Mouse (Mus musculus) left cerebral cortex, adult 2 months (tissue): ENCODE data around the gene Fam208b. TPM values are rescaled to one million over a fixed set of nuclear protein-coding genes. Genes with fewer than 3 reads are reported as not detected.

Experiments used
- DNase-seq, 2 experiments: peaks; one replicate each; pipeline ENCODE4 v3.0.0; 2021 to 2022; ENCODE audit warnings: low spot score in 2 of 2, mixed read lengths in 1 of 2; ENCODE audit errors: extremely low spot score in 1 of 2
- H3K27ac ChIP-seq: fragments of 200-600 bp; 2 replicates; pipeline ENCODE4 v1.8.1; 2022
- H3K4me3 ChIP-seq: fragments of 200-600 bp; 2 replicates; pipeline ENCODE4 v1.8.1; 2022
- CTCF ChIP-seq: fragments of 200-600 bp; IDR thresholded peaks from 2 replicates; pipeline ENCODE4 v1.8.1; 2022; ENCODE audit warnings: antibody characterized with exemption, mild to moderate bottlenecking, moderate library complexity
- intact Hi-C: fragments of 180-260 bp; cut with DNase I; formaldehyde crosslinking; loops from one replicate; pipeline ENCODE4 v1.15.1; 2025
- long read RNA-seq, 2 experiments: library from polyadenylated mRNA; stranded (forward); transcript quantifications; one replicate each; pipeline ENCODE4 v2.0.0; 2021; ENCODE audit warnings: borderline mapping rate in 2 of 2
- total RNA-seq, 2 experiments: library from RNA; stranded (reverse); gene quantifications; 2 replicates each; pipeline ENCODE4 v1.2.3; 2021

Fam208b gene
- 10 to 100 TPM; 28.5 to 28.7 TPM for total RNA-seq
- long read RNA-seq, experiment 1, partial matches to known transcripts, result 3 of 3 reads
- long read RNA-seq, experiment 1, other reads (novel, unspliced or antisense), result 0 of 3 reads
- long read RNA-seq, experiment 2, partial matches to known transcripts, result 1 of 3 reads
- long read RNA-seq, experiment 2, other reads (novel, unspliced or antisense), result 2 of 3 reads

- no peak for TF ChIP-seq CTCF
- intact Hi-C loops, result loop anchor here (1.0 to 2.0 kb wide), 2 partner anchors 23 to 72 kb away; partner anchors contain the start of genes Asb13 and Gdi2
- peak; percentile 97 to 99 for DNase-seq
- Histone ChIP-seq H3K4me3 (peak within 1 kb of the TSS; percentile 74), H3K27ac (peak within 1 kb of the TSS; percentile 89)
These were observed at the start of gene Fam208b for GRCm38 (mm10) chr13:3610795-3611438. Fam208b (minus strand) TSS chr13:3611108.

- intact Hi-C loops, result no loop called here
- no peak for TF ChIP-seq CTCF
- H3K27ac ChIP-seq, result no peak overlapping the region
- no peak for DNase-seq
- H3K4me3 ChIP-seq, result no peak overlapping the region
These were observed 48.6 kb upstream of the Fam208b start for GRCm38 (mm10) chr13:3659163-3660160.

GRCm38 (mm10) chr13:3654432-3654831, 43.5 kb upstream of the Fam208b start:
- intact Hi-C loops, result no loop called here
- peak in 1 of 2 experiments; percentile 32 for DNase-seq
- no peak overlapping the region for H3K4me3 ChIP-seq
- no peak for TF ChIP-seq CTCF
- peak overlapping the region; percentile 38 for H3K27ac ChIP-seq

- no peak for TF ChIP-seq CTCF
- intact Hi-C loops, result no loop called here
- DNase-seq, result no peak
- H3K4me3 ChIP-seq, result no peak overlapping the region
- H3K27ac ChIP-seq, result no peak overlapping the region
These were observed 39.7 kb upstream of the Fam208b start for GRCm38 (mm10) chr13:3650569-3650968.

GRCm38 (mm10) chr13:3646566-3646965, 35.7 kb upstream of the Fam208b start:
- DNase-seq, result no peak

GRCm38 (mm10) chr13:3645919-3646318, 35.0 kb upstream of the Fam208b start:
- H3K4me3 ChIP-seq, result no peak overlapping the region
- intact Hi-C loops, result no loop called here
- no peak for DNase-seq
- no peak for TF ChIP-seq CTCF
- H3K27ac ChIP-seq, result no peak overlapping the region

More at GRCm38 (mm10) chr13:3646566-3646965, 35.7 kb upstream of the Fam208b start:
- no peak for TF ChIP-seq CTCF
- H3K4me3 ChIP-seq, result no peak overlapping the region
- intact Hi-C loops, result no loop called here
- no peak overlapping the region for H3K27ac ChIP-seq

GRCm38 (mm10) chr13:3644871-3645270, 34.0 kb upstream of the Fam208b start:
- Histone ChIP-seq H3K4me3 (no peak overlapping the region), H3K27ac (no peak overlapping the region)
- TF ChIP-seq CTCF, result no peak
- DNase-seq, result no peak
- intact Hi-C loops, result no loop called here

- intact Hi-C loops, result no loop called here
- no peak for TF ChIP-seq CTCF
- no peak overlapping the region for H3K4me3 ChIP-seq
- no peak overlapping the region for H3K27ac ChIP-seq
- no peak for DNase-seq
These were observed 31.6 kb upstream of the Fam208b start for GRCm38 (mm10) chr13:3642538-3642937.

- intact Hi-C loops, result no loop called here
- H3K4me3 ChIP-seq, result no peak overlapping the region
- no peak overlapping the region for H3K27ac ChIP-seq
- peak; percentile 47 for TF ChIP-seq CTCF
- no peak for DNase-seq
These were observed 31.1 kb upstream of the Fam208b start for GRCm38 (mm10) chr13:3642049-3642448.

GRCm38 (mm10) chr13:3636797-3637196, 25.9 kb upstream of the Fam208b start:
- DNase-seq, result no peak
- H3K27ac ChIP-seq, result no peak overlapping the region
- intact Hi-C loops, result no loop called here
- no peak overlapping the region for H3K4me3 ChIP-seq
- no peak for TF ChIP-seq CTCF

- intact Hi-C loops, result no loop called here
- H3K4me3 ChIP-seq, result no peak overlapping the region
These were observed 24.2 kb upstream of the Fam208b start for GRCm38 (mm10) chr13:3635076-3635475.

More at GRCm38 (mm10) chr13:3635076-3635475, 24.2 kb upstream of the Fam208b start:
- DNase-seq, result no peak
- no peak for TF ChIP-seq CTCF
- no peak overlapping the region for H3K27ac ChIP-seq
